Mouse (Mus musculus) forebrain, embryonic 13.5 days (tissue): ENCODE measurements at regions not wholly inside any gene's neighbourhood (a gene's known extent, or its start where the extent isn't known, plus 50 kb on each side); places are given as distances from the start of the nearest gene placed in this dataset.

Experiments used
- ATAC-seq: fragments of 200-750 bp; cut with Nextera tagmentation; 2 replicates; pipeline ENCODE4 v1.8.0; 2017
- H3K27ac ChIP-seq: fragments of 300-500 bp; sonication (generic); 2 replicates; pipeline ENCODE4 v1.5.1; 2015; ENCODE audit warnings: inconsistent platforms, mild to moderate bottlenecking, moderate library complexity
- H3K27me3 ChIP-seq: fragments of 300-500 bp; sonication (generic); 2 replicates; pipeline ENCODE4 v1.6.1; 2015; ENCODE audit warnings: mild to moderate bottlenecking, inconsistent platforms
- H3K36me3 ChIP-seq: fragments of 300-500 bp; sonication (generic); 2 replicates; pipeline ENCODE4 v1.6.1; 2015; ENCODE audit warnings: mild to moderate bottlenecking, inconsistent platforms; ENCODE audit not compliant: poor library complexity, severe bottlenecking
- H3K4me1 ChIP-seq: fragments of 300-500 bp; sonication (generic); 2 replicates; pipeline ENCODE4 v1.6.1; 2015; ENCODE audit warnings: inconsistent platforms
- H3K4me2 ChIP-seq: fragments of 300-500 bp; sonication (generic); 2 replicates; pipeline ENCODE4 v1.6.1; 2015; ENCODE audit warnings: inconsistent platforms, mild to moderate bottlenecking, moderate library complexity
- H3K4me3 ChIP-seq: fragments of 300-500 bp; sonication (generic); 2 replicates; pipeline ENCODE4 v1.5.1; 2015; ENCODE audit warnings: mild to moderate bottlenecking, inconsistent platforms
- H3K9ac ChIP-seq: fragments of 300-500 bp; sonication (generic); 2 replicates; pipeline ENCODE4 v1.6.1; 2015; ENCODE audit warnings: mild to moderate bottlenecking, inconsistent platforms
- H3K9me3 ChIP-seq: fragments of 300-500 bp; sonication (generic); replicated peaks from 2 replicates; pipeline ENCODE4 v1.6.1; 2016; ENCODE audit warnings: inconsistent platforms
- WGBS: fragments of 180-500 bp; shearing (Covaris S2); methylation state at CpG from one replicate; pipeline ENCODE4 v1.1.7; 2015; 5-methylcytosine and 5-hydroxymethylcytosine counted together

GRCm38 (mm10) chr5:64630582-64630981, 172.6 kb upstream of the Klf3 start:
- Histone ChIP-seq H3K27ac (no peak overlapping the region), H3K27me3 (no peaks in the 10 kb centered on the region), H3K4me1 (no peaks in the 10 kb centered on the region), H3K36me3 (no peaks in the 10 kb centered on the region), H3K9ac (no peak overlapping the region), H3K9me3 (no peaks in the 10 kb centered on the region), H3K4me2 (no peak overlapping the region), H3K4me3 (no peak overlapping the region)
- 87% methylated on average over 2 of the region's 2 CpGs for WGBS
- no peak for ATAC-seq

- no peak overlapping the region for H3K4me3 ChIP-seq
- H3K4me2 ChIP-seq, result no peak overlapping the region
- no peak for ATAC-seq
- no peak overlapping the region for H3K27ac ChIP-seq
- no peaks in the 10 kb centered on the region for H3K4me1 ChIP-seq
- 90% methylated on average over 5 of the region's 5 CpGs for WGBS
- no peak overlapping the region for H3K9ac ChIP-seq
- H3K27me3 ChIP-seq, result no peaks in the 10 kb centered on the region
- no peaks in the 10 kb centered on the region for H3K9me3 ChIP-seq
- H3K36me3 ChIP-seq, result no peaks in the 10 kb centered on the region
Observed at GRCm38 (mm10) chr5:64632171-64632570, 171.0 kb upstream of the Klf3 start.

GRCm38 (mm10) chr5:64634008-64634407, 169.2 kb upstream of the Klf3 start:
- ATAC-seq, result no peak
- H3K4me3 ChIP-seq, result no peak overlapping the region

GRCm38 (mm10) chr5:64634721-64635120, 168.5 kb upstream of the Klf3 start:
- Histone ChIP-seq H3K27ac (no peak overlapping the region), H3K27me3 (no peaks in the 10 kb centered on the region), H3K4me3 (no peak overlapping the region), H3K9ac (no peak overlapping the region), H3K4me1 (no peaks in the 10 kb centered on the region), H3K36me3 (no peaks in the 10 kb centered on the region), H3K4me2 (no peak overlapping the region), H3K9me3 (no peaks in the 10 kb centered on the region)
- 83% methylated on average over 4 of the region's 4 CpGs for WGBS
- no peak for ATAC-seq

More at GRCm38 (mm10) chr5:64634008-64634407, 169.2 kb upstream of the Klf3 start:
- H3K36me3 ChIP-seq, result no peaks in the 10 kb centered on the region
- no peaks in the 10 kb centered on the region for H3K27me3 ChIP-seq
- no peak overlapping the region for H3K9ac ChIP-seq
- WGBS, result 86% methylated on average over 8 of the region's 8 CpGs
- no peak overlapping the region for H3K4me2 ChIP-seq
- no peaks in the 10 kb centered on the region for H3K4me1 ChIP-seq
- no peak overlapping the region for H3K27ac ChIP-seq
- H3K9me3 ChIP-seq, result no peaks in the 10 kb centered on the region

GRCm38 (mm10) chr5:64636301-64636700, 166.9 kb upstream of the Klf3 start:
- no peak overlapping the region for H3K4me2 ChIP-seq
- no peaks in the 10 kb centered on the region for H3K36me3 ChIP-seq
- H3K9ac ChIP-seq, result no peak overlapping the region
- no peak overlapping the region for H3K27ac ChIP-seq
- WGBS, result 93% methylated on average over 3 of the region's 3 CpGs
- H3K27me3 ChIP-seq, result no peaks in the 10 kb centered on the region
- no peak overlapping the region for H3K4me3 ChIP-seq
- no peak for ATAC-seq
- H3K4me1 ChIP-seq, result no peaks in the 10 kb centered on the region
- no peaks in the 10 kb centered on the region for H3K9me3 ChIP-seq

GRCm38 (mm10) chr5:64643584-64643983, 159.6 kb upstream of the Klf3 start:
- ATAC-seq, result no peak

GRCm38 (mm10) chr5:64647417-64648125, 155.6 kb upstream of the Klf3 start:
- Histone ChIP-seq H3K4me1 (peaks cover 25% of the 10 kb centered on the region), H3K9ac (peak overlapping the region; percentile 56), H3K27ac (peak overlapping the region; percentile 82), H3K4me3 (peak overlapping the region; percentile 39), H3K4me2 (peak overlapping the region; percentile 64), H3K27me3 (no peaks in the 10 kb centered on the region), H3K9me3 (no peaks in the 10 kb centered on the region; the same call in 1 of the 2 replicates), H3K36me3 (no peaks in the 10 kb centered on the region)
- under 1% methylated on average over 18 of the region's 18 CpGs for whole genome bisulfite sequencing
- ATAC-seq, result peak; percentile 90

More at GRCm38 (mm10) chr5:64643584-64643983, 159.6 kb upstream of the Klf3 start:
- H3K4me3 ChIP-seq, result no peak overlapping the region
- no peak overlapping the region for H3K27ac ChIP-seq
- no peaks in the 10 kb centered on the region for H3K9me3 ChIP-seq
- H3K4me2 ChIP-seq, result no peak overlapping the region
- no peak overlapping the region for H3K9ac ChIP-seq
- H3K4me1 ChIP-seq, result peaks cover 17% of the 10 kb centered on the region
- no peaks in the 10 kb centered on the region for H3K36me3 ChIP-seq
- H3K27me3 ChIP-seq, result no peaks in the 10 kb centered on the region
- WGBS, result 100% methylated on average over 1 of the region's 1 CpGs

GRCm38 (mm10) chr5:64648492-64648891, 154.7 kb upstream of the Klf3 start:
- no peaks in the 10 kb centered on the region for H3K36me3 ChIP-seq
- WGBS, result 6% methylated on average over 8 of the region's 8 CpGs
- 0 out of 2 replicates have a peak overlapping the region, but pooled peaks have one; percentile 8 for H3K4me2 ChIP-seq
- peaks cover 25% of the 10 kb centered on the region for H3K4me1 ChIP-seq
- H3K27me3 ChIP-seq, result no peaks in the 10 kb centered on the region
- H3K4me3 ChIP-seq, result no peak overlapping the region
- H3K9ac ChIP-seq, result no peak overlapping the region
- ATAC-seq, result no peak
- peak overlapping the region; percentile 31; the same call in 1 of the 2 replicates for H3K27ac ChIP-seq
- no peaks in the 10 kb centered on the region; the same call in 1 of the 2 replicates for H3K9me3 ChIP-seq

GRCm38 (mm10) chr5:64651407-64651806, 151.8 kb upstream of the Klf3 start:
- no peak overlapping the region for H3K27ac ChIP-seq
- no peak for ATAC-seq
- H3K9ac ChIP-seq, result no peak overlapping the region
- H3K36me3 ChIP-seq, result no peaks in the 10 kb centered on the region
- peaks cover 25% of the 10 kb centered on the region for H3K4me1 ChIP-seq
- WGBS, result 88% methylated on average over 3 of the region's 3 CpGs
- no peak overlapping the region for H3K4me3 ChIP-seq
- H3K9me3 ChIP-seq, result no peaks in the 10 kb centered on the region; the same call in 1 of the 2 replicates
- no peaks in the 10 kb centered on the region for H3K27me3 ChIP-seq
- H3K4me2 ChIP-seq, result no peak overlapping the region

GRCm38 (mm10) chr5:64653764-64654163, 149.4 kb upstream of the Klf3 start:
- Histone ChIP-seq H3K9me3 (no peaks in the 10 kb centered on the region; the same call in 1 of the 2 replicates), H3K27me3 (no peaks in the 10 kb centered on the region), H3K4me1 (0 out of 2 replicates have a peak, but pooled peaks cover 7% of the 10 kb centered on the region), H3K4me3 (no peak overlapping the region), H3K36me3 (no peaks in the 10 kb centered on the region), H3K27ac (no peak overlapping the region), H3K9ac (no peak overlapping the region), H3K4me2 (no peak overlapping the region)
- no peak for ATAC-seq
- 96% methylated on average over 5 of the region's 5 CpGs for WGBS

GRCm38 (mm10) chr5:64655286-64655685, 147.9 kb upstream of the Klf3 start:
- no peaks in the 10 kb centered on the region for H3K27me3 ChIP-seq
- no peaks in the 10 kb centered on the region for H3K4me1 ChIP-seq
- ATAC-seq, result no peak
- no peak overlapping the region for H3K4me3 ChIP-seq
- no peaks in the 10 kb centered on the region for H3K9me3 ChIP-seq
- no peak overlapping the region for H3K27ac ChIP-seq
- H3K36me3 ChIP-seq, result no peaks in the 10 kb centered on the region
- no peak overlapping the region for H3K9ac ChIP-seq
- 84% methylated on average over 5 of the region's 5 CpGs for WGBS
- H3K4me2 ChIP-seq, result no peak overlapping the region

GRCm38 (mm10) chr5:64661959-64662358, 141.2 kb upstream of the Klf3 start:
- Histone ChIP-seq H3K9ac (no peak overlapping the region), H3K27me3 (no peaks in the 10 kb centered on the region), H3K9me3 (no peaks in the 10 kb centered on the region), H3K4me2 (no peak overlapping the region), H3K27ac (no peak overlapping the region), H3K4me3 (no peak overlapping the region), H3K36me3 (no peaks in the 10 kb centered on the region), H3K4me1 (no peaks in the 10 kb centered on the region)
- WGBS, result 55% methylated on average over 6 of the region's 6 CpGs
- no peak for ATAC-seq

GRCm38 (mm10) chr5:64662476-64662875, 140.7 kb upstream of the Klf3 start:
- H3K27me3 ChIP-seq, result no peaks in the 10 kb centered on the region
- no peak overlapping the region for H3K9ac ChIP-seq
- H3K4me1 ChIP-seq, result no peaks in the 10 kb centered on the region
- H3K9me3 ChIP-seq, result no peaks in the 10 kb centered on the region
- no peaks in the 10 kb centered on the region for H3K36me3 ChIP-seq
- 34% methylated on average over 7 of the region's 7 CpGs for WGBS
- H3K4me3 ChIP-seq, result no peak overlapping the region
- H3K27ac ChIP-seq, result no peak overlapping the region
- no peak overlapping the region for H3K4me2 ChIP-seq
- no peak for ATAC-seq
